Mouse (Mus musculus) CD4-positive, CD25-positive, alpha-beta regulatory T cell, adult 2 months (primary cell): ENCODE measurements at regions not wholly inside any gene's neighbourhood (a gene's known extent, or its start where the extent isn't known, plus 50 kb on each side); places are given as distances from the start of the nearest gene placed in this dataset.

Source experiments
- DNase-seq: peaks from one replicate; pipeline ENCODE4 v3.0.0-alpha.2; 2012; ENCODE audit warnings: low read depth, low spot score

GRCm38 (mm10) chr13:51016956-51017703, 83.5 kb upstream of the Spin1 start:
- DNase-seq = no peak

- DNase-seq = no peak
Measured at GRCm38 (mm10) chr13:51017727-51018321, 82.9 kb upstream of the Spin1 start.

GRCm38 (mm10) chr13:51018366-51018765, 82.3 kb upstream of the Spin1 start:
- DNase-seq = no peak

GRCm38 (mm10) chr13:51022401-51023250, 78.1 kb upstream of the Spin1 start:
- DNase-seq = no peak

GRCm38 (mm10) chr13:51023271-51023670, 77.4 kb upstream of the Spin1 start:
- no peak for DNase-seq

GRCm38 (mm10) chr13:51026311-51026918, 74.3 kb upstream of the Spin1 start:
- DNase-seq = peak; percentile 52

- no peak for DNase-seq
Measured at GRCm38 (mm10) chr13:51037850-51038450, 62.7 kb upstream of the Spin1 start.

- no peak for DNase-seq
Measured at GRCm38 (mm10) chr13:51038955-51039354, 61.7 kb upstream of the Spin1 start.

GRCm38 (mm10) chr13:51041121-51041520, 59.6 kb upstream of the Spin1 start:
- DNase-seq = peak; percentile 40

- DNase-seq = no peak
Measured at GRCm38 (mm10) chr13:51042881-51043402, 57.7 kb upstream of the Spin1 start.
